Mouse (Mus musculus) midbrain, embryonic 16.5 days (tissue): ENCODE data around the gene Rad51b. TPM values are rescaled to one million over a fixed set of nuclear protein-coding genes. Genes with fewer than 3 reads are reported as not detected.
A peak's percentile ranks its signal among the peaks of the same experiment; 100 is the strongest.

Experiments used
- ATAC-seq: fragments of 200-750 bp; cut with Nextera tagmentation; 2 replicates; pipeline ENCODE4 v1.8.0; 2017; ENCODE audit warnings: moderate TSS enrichment
- H3K27ac ChIP-seq: fragments of 300-500 bp; sonication (generic); 2 replicates; pipeline ENCODE4 v1.5.1; 2014; ENCODE audit warnings: mild to moderate bottlenecking, low read length, mixed read lengths
- H3K27me3 ChIP-seq: fragments of 300-500 bp; sonication (generic); 2 replicates; pipeline ENCODE4 v1.6.1; 2014; ENCODE audit warnings: low read depth, low read length, mixed read lengths; ENCODE audit not compliant: control insufficient read depth, insufficient read depth
- H3K36me3 ChIP-seq: fragments of 300-500 bp; sonication (generic); 2 replicates; pipeline ENCODE4 v1.6.1; 2014; ENCODE audit warnings: mild to moderate bottlenecking, low read length, moderate library complexity, mixed read lengths; ENCODE audit not compliant: control insufficient read depth, insufficient read depth
- H3K4me1 ChIP-seq: fragments of 300-500 bp; sonication (generic); 2 replicates; pipeline ENCODE4 v1.6.1; 2014; ENCODE audit warnings: mild to moderate bottlenecking, low read length, mixed read lengths; ENCODE audit not compliant: control insufficient read depth, insufficient read depth
- H3K4me2 ChIP-seq: fragments of 300-500 bp; sonication (generic); 2 replicates; pipeline ENCODE4 v1.6.1; 2014; ENCODE audit warnings: mild to moderate bottlenecking, low read length, mixed read lengths
- H3K4me3 ChIP-seq: fragments of 300-500 bp; sonication (generic); 2 replicates; pipeline ENCODE4 v1.5.1; 2014; ENCODE audit warnings: low read depth, mild to moderate bottlenecking, low read length, moderate library complexity, mixed read lengths
- H3K9ac ChIP-seq: fragments of 300-500 bp; sonication (generic); 2 replicates; pipeline ENCODE4 v1.6.1; 2014; ENCODE audit warnings: low read depth, low read length, mixed read lengths
- H3K9me3 ChIP-seq: fragments of 300-500 bp; sonication (generic); replicated peaks from 2 replicates; pipeline ENCODE4 v1.6.1; 2014; ENCODE audit warnings: mild to moderate bottlenecking, low read length, mixed read lengths; ENCODE audit not compliant: control insufficient read depth, poor library complexity, severe bottlenecking
- WGBS: fragments of 180-500 bp; shearing (Covaris S2); extraction: QIAGEN DNeasy Blood & Tissue Kit; methylation state at CpG from one replicate; pipeline ENCODE4 v1.1.7; 2014; 5-methylcytosine and 5-hydroxymethylcytosine counted together
- polyA plus RNA-seq: library from polyadenylated mRNA; unstranded; fragments of >200 nt; fragmentation: Nextera tagmentation; extraction: Ambion mirVana; gene quantifications from 2 replicates; pipeline ENCODE4 v1.2.1, GENCODE M21; 2015

Gene Rad51b
- polyA plus RNA-seq, 1 experiment from 2014 or later, result 1.5 TPM

DNA sequence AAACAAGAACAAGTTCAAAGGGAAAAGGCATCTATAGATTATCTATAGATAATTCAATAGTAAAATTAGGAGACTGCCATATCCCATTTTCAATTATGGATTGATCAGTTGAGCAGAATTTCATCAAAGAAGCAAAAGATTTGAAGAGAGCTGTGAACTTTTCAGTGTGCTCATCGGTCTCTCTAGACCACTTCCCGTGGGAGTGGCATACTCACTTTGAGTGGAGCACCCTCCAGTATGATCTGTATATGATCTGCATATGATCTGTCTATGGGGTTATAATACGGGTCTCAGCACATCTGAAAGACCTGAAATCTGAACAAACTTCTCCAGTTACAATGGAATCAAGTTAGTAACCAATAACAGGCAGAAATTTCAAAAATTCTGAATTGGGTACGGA is 497.7 kb downstream of the Rad51b start:
- Histone ChIP-seq H3K4me1 (no peaks in the 10 kb centered on the region), H3K4me2 (no peak overlapping the region), H3K4me3 (no peak overlapping the region), H3K9me3 (no peaks in the 10 kb centered on the region), H3K9ac (no peak overlapping the region), H3K27me3 (no peaks in the 10 kb centered on the region), H3K36me3 (no peaks in the 10 kb centered on the region), H3K27ac (no peak overlapping the region)
- ATAC-seq, result no peak
- WGBS, result 92% methylated on average over 4 of the region's 4 CpGs

DNA sequence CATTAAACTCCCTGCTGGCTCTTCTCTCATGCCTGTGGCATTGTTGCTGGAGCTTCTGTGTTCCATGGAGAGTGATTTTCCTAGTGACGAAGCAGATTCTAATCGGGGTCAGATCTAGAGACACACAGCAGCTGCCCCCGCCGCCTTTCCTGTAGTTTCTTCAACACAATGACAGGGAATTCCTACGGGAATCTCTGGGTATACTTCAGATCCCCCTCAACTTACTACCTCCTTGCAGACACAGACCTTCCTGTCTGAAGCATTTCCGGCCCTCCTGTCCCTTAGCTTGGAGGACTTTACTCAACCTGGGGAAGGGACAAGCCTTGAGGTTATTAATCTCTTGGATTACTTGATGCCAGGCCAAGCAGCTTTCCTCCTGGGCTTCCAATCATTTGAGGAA is 499.2 kb downstream of the Rad51b start:
- Histone ChIP-seq H3K27ac (no peak overlapping the region), H3K9me3 (no peaks in the 10 kb centered on the region), H3K4me3 (no peak overlapping the region), H3K4me2 (no peak overlapping the region), H3K4me1 (no peaks in the 10 kb centered on the region), H3K9ac (no peak overlapping the region), H3K27me3 (no peaks in the 10 kb centered on the region), H3K36me3 (no peaks in the 10 kb centered on the region)
- no peak for ATAC-seq
- WGBS, result 73% methylated on average over 6 of the region's 6 CpGs

DNA sequence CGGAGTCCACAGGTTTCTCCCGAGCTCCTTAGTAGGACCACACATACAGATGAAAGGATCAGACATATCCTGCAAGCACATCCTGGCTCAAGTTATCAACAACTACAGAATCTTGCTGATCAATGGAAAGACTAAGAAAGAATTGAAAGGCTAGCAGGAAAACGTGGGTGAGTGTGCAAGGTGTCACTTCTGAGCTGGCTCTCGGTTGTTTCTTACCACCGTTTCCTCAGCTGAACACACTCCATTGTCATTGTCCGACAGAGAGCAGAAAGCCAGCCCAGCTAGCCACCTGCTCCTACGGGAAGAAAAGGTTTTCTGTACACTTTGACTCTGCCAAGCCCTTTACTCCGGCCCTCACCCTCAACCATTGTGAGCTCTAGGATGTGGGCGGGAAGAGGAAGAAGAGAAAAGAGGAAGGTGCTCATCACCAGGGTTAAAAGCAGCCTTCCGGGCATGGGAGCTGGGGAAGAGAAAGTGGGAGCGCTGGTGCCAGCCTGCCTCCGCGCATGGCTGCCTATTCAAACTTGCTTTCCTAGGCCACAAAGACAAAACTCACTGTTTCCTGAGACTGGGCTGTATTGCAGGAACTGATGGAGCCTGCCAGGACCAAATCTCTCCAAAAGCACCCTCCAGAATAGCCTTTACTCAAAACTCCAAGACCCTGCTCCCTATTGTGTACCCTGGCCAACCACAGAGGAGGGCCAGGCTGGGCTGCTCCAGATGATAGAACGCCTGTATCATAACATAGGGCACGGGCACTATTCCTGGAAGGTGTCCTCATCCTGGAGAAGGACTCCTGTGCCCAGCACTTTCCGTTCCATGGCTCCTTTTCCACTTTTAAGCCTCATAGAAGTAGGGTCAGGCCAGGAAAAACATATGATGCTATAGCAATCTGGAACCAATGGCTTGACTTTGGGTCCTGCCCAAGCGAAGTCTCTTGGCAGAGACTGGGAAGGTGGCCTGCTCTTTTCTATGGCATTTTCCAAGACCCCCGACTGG is 500.0 kb downstream of the Rad51b start:
- Histone ChIP-seq H3K4me1 (no peaks in the 10 kb centered on the region), H3K9me3 (no peaks in the 10 kb centered on the region), H3K4me2 (no peak overlapping the region), H3K27ac (no peak overlapping the region), H3K36me3 (no peaks in the 10 kb centered on the region), H3K27me3 (no peaks in the 10 kb centered on the region), H3K4me3 (no peak overlapping the region), H3K9ac (no peak overlapping the region)
- no peak for ATAC-seq
- WGBS, result 74% methylated on average over 18 of the region's 18 CpGs

DNA sequence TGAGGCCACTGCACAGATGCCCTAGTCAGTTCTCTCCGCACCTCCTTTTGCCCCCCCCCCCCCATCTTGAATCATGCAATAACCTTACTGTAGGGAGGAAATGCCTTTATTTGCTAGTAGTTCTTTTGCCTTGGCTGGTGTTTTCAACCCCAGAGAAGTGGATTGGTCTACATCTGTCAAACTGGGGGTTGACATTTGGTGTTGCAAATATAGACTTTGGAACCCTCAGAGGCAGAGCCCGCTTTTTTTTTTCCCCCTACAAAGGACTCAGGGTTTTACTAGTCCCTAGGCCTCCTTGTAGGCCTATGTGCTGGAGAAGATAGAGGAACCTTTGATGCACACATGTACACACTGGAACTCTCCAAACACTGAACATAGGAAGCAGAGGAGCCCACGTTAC is 501.4 kb downstream of the Rad51b start:
- ATAC-seq, result no peak
- H3K27me3 ChIP-seq, result no peaks in the 10 kb centered on the region
- H3K9me3 ChIP-seq, result no peaks in the 10 kb centered on the region
- no peaks in the 10 kb centered on the region for H3K4me1 ChIP-seq
- H3K36me3 ChIP-seq, result no peaks in the 10 kb centered on the region
- no peak overlapping the region for H3K4me2 ChIP-seq
- H3K9ac ChIP-seq, result no peak overlapping the region
- WGBS, result 97% methylated on average over 3 of the region's 3 CpGs
- H3K4me3 ChIP-seq, result no peak overlapping the region
- H3K27ac ChIP-seq, result no peak overlapping the region

DNA sequence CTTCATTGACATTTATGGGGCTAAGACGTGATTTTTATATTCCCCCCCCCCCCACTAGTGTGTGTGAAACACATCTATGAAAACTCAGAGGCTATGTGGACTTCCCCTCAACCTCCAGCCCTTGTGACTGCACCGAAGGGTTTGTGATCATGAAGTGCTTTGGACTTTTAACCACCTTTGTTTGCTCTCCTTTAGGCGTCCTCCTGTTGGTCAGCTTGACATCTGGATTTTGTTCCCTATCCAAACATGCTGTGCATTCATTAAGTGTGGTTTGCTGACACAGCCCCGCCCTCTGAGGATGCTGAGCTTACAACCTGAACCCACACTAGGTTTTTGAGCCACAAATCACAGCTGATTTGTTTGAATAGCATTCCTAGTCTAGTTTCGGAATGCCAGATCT is 502.3 kb downstream of the Rad51b start:
- no peak overlapping the region for H3K27ac ChIP-seq
- no peak overlapping the region for H3K4me3 ChIP-seq
- WGBS, result 83% methylated on average over 5 of the region's 5 CpGs
- no peaks in the 10 kb centered on the region for H3K9me3 ChIP-seq
- H3K36me3 ChIP-seq, result no peaks in the 10 kb centered on the region
- H3K4me1 ChIP-seq, result no peaks in the 10 kb centered on the region
- H3K4me2 ChIP-seq, result no peak overlapping the region
- ATAC-seq, result no peak
- no peak overlapping the region for H3K9ac ChIP-seq
- no peaks in the 10 kb centered on the region for H3K27me3 ChIP-seq

DNA sequence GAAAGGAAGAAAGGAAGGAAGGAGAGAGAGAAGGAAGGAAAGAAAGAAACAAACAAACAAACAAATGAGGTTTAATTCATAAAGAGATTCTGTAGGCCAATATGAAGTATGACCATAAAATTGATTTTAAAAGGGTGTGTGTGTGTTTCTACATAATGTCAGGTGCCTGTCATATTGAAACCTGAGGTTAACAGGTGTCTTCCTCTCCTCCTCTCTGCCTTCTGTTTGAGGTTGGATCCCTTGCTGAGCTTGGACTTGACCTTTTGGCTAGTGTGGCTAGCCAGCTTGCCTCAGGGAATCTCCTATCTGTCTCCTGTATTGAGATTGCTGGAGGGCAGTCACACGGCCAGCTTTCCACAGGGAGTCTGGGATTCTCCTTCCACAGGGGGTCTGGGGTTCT is 506.6 kb downstream of the Rad51b start:
- no peak for ATAC-seq
- H3K4me3 ChIP-seq, result no peak overlapping the region
- no peaks in the 10 kb centered on the region for H3K27me3 ChIP-seq
- H3K36me3 ChIP-seq, result no peaks in the 10 kb centered on the region
- no peak overlapping the region for H3K4me2 ChIP-seq
- no peak overlapping the region for H3K9ac ChIP-seq
- H3K4me1 ChIP-seq, result peaks cover 19% of the 10 kb centered on the region
- no peak overlapping the region for H3K27ac ChIP-seq
- WGBS, result 74% methylated on average over 1 of the region's 1 CpGs
- no peaks in the 10 kb centered on the region for H3K9me3 ChIP-seq

DNA sequence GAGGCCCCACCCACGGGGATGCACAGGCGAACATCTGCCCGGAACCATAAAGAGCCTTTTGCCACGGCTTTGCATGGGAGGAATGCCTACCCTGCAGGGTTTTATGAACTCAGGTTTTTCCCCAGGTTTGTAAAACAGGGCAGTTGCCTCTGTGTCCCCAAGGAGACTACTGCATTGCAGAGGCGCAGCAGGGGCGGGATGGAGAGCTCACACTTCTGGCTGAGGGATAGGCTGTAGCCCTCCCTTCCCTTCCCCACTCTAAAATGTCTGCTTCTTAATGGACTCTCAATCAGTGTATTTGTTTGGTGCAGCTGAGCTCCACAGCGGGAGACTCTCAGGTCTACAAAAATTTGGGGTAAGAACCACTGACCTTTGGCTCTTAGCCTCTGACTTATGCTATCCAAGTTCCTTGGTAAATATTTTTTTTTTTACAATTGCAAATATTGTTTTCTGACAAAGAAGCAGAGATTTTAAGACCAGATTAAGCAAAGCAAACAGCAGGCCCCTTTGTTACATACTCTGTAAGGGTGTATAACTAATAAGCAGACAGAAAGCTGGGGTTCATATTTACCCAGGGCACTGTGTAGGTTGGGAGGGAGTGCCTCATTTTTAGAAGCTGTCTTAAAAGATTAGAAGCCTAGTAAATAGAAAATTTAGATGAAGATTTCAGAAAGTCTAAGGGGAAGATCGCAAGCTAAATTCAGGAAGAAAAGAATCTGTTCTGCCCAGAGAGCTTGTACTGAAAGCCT is 507.9 kb downstream of the Rad51b start:
- no peak overlapping the region for H3K27ac ChIP-seq
- H3K36me3 ChIP-seq, result no peaks in the 10 kb centered on the region
- H3K27me3 ChIP-seq, result no peaks in the 10 kb centered on the region; the same call in 1 of the 2 replicates
- H3K4me1 ChIP-seq, result peaks cover 19% of the 10 kb centered on the region
- no peaks in the 10 kb centered on the region for H3K9me3 ChIP-seq
- H3K4me3 ChIP-seq, result no peak overlapping the region
- no peak for ATAC-seq
- H3K4me2 ChIP-seq, result no peak overlapping the region
- H3K9ac ChIP-seq, result no peak overlapping the region
- 22% methylated on average over 8 of the region's 8 CpGs for WGBS

DNA sequence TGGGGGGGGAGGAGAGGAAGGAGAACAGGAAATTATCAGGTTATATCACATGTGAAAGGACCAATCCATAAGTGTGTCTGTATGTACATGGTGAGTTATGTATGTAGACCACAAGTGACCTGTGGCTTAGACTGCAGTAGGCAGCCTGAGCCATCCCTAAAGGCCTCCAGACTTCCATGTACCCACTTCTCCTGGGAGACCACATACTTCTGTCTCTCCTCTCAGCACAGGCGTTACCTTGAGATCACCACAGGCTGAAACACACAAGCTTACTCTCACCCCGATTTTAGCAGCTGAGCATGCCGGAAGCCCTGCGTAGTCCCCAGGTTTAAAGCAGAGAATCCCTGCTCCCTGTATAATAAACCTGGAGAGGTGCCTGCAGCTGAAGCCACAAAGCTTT is 509.9 kb downstream of the Rad51b start:
- ATAC-seq, result 0 out of 2 replicates have a peak, but pooled peaks have one; percentile 3
- no peaks in the 10 kb centered on the region for H3K9me3 ChIP-seq
- H3K4me3 ChIP-seq, result no peak overlapping the region
- peak overlapping the region; percentile 17; the same call in 1 of the 2 replicates for H3K9ac ChIP-seq
- H3K36me3 ChIP-seq, result no peaks in the 10 kb centered on the region
- WGBS, result 16% methylated on average over 4 of the region's 4 CpGs
- H3K4me2 ChIP-seq, result 0 out of 2 replicates have a peak overlapping the region, but pooled peaks have one; percentile 1
- no peaks in the 10 kb centered on the region; the same call in 1 of the 2 replicates for H3K27me3 ChIP-seq
- peak overlapping the region; percentile 4; the same call in 1 of the 2 replicates for H3K27ac ChIP-seq
- H3K4me1 ChIP-seq, result peaks cover 19% of the 10 kb centered on the region
